Mouse (Mus musculus) bone marrow macrophage, adult 2 months (primary cell): ENCODE data around the gene Nkd1.

Source experiments
- CTCF ChIP-seq: IDR thresholded peaks from 2 replicates; pipeline ENCODE4 v1.5.1; 2012; ENCODE audit warnings: low read depth, mild to moderate bottlenecking, low read length, moderate library complexity
- POLR2A ChIP-seq: IDR thresholded peaks from 2 replicates; pipeline ENCODE4 v1.6.1; 2012; ENCODE audit warnings: mild to moderate bottlenecking, low read depth, low read length, borderline replicate concordance

DNA sequence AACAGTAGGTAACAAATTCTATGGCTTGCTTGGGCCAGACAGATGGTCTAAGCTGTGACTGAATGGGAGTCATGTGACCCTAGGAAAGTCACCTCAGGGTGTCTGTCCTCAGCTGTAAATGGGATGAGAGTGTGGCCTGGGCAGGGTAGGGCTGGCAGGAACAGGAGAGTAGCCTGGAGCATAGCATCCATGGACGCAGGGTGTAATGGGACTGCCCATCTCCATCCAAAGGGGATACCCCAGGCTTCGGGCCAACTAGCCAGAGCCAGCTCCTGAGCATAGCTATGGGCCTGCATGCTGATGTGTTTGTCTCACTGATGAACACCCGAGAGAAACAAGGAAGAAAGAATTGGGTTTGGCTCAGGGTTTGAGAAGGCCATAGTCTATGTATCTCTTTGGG, 103.1 kb downstream of the Nkd1 start:
- TF ChIP-seq CTCF (no peak), POLR2A (no peak)
